9 mouse cellular contexts compared by ENCODE assay signal in genomic region chr16:18591047-18592018, GRCm38 (mm10). TPM values are rescaled to one million over a fixed set of nuclear protein-coding genes. Genes with fewer than 3 reads are reported as not detected.
DNase-seq lines count a peak whose midpoint lies in the region; ATAC-seq lines count a peak whose summit lies in the region.
"Had no signal": no experiment of that assay in that cellular context is flagged by ENCODE, and none has a peak within 500 bp of the region (broad histone marks: within the 10 kb centered on the region; RNA-seq: fewer than 3 reads in every experiment).

No protein-coding gene starts in this region.

- peak overlapping the region; percentile 44; the same call in 1 of the 2 replicates for H3K4me3 ChIP-seq in liver, embryonic 11.5 days (ENCODE audit: low read depth, low read length)
- H3K4me3 ChIP-seq in forebrain, embryonic 12.5 days (replicated peaks) = peak overlapping the region; percentile 23
- H3K4me3 ChIP-seq in limb, embryonic 11.5 days (ENCODE audit: low read depth, low read length) = peak overlapping the region; percentile 21
- H3K4me3 ChIP-seq: myocyte had no signal

- peak; percentile 53 for DNase-seq in liver, embryonic 11.5 days (ENCODE audit: low spot score)
- no peak for DNase-seq in liver
- peak; percentile 79 for DNase-seq in limb, embryonic 11.5 days (ENCODE audit: low spot score)
- peak; percentile 76 for DNase-seq in retina, postnatal 1 day
- no peak for DNase-seq in cerebellum, adult 11 months
- DNase-seq in c-Kit-positive CD71-positive TER-119-positive erythroid progenitor cells, embryonic 14.5 days (ENCODE audit: low spot score) = no peak
- DNase-seq in cerebellum, adult 11-12 months = no peak

- ATAC-seq in liver, embryonic 11.5 days (replicated peaks; ENCODE audit: low FRiP score) = no peak
- no peak for ATAC-seq in forebrain, embryonic 12.5 days (ENCODE audit: low FRiP score)
- no peak for ATAC-seq in limb, embryonic 11.5 days (ENCODE audit: insufficient number of reproducible peaks, low FRiP score, low TSS enrichment, low read depth)

- H3K4me2 ChIP-seq in liver, embryonic 11.5 days = peak overlapping the region; percentile 70
- H3K4me2 ChIP-seq in forebrain, embryonic 12.5 days = peak overlapping the region; percentile 39
- peak overlapping the region; percentile 38 for H3K4me2 ChIP-seq in limb, embryonic 11.5 days (ENCODE audit: low read depth, severe bottlenecking)

- no peak overlapping the region for H3K27ac ChIP-seq in liver, embryonic 11.5 days (ENCODE audit: low read depth, low read length)
- no peak overlapping the region for H3K27ac ChIP-seq in forebrain, embryonic 12.5 days
- no peak overlapping the region for H3K27ac ChIP-seq in limb, embryonic 11.5 days (replicated peaks; ENCODE audit: low read depth, low read length)

- peaks cover 90% of the 10 kb centered on the region for H3K27me3 ChIP-seq in liver, embryonic 11.5 days (replicated peaks; ENCODE audit: control insufficient read depth, insufficient read depth, low read length)
- peaks cover 97% of the 10 kb centered on the region for H3K27me3 ChIP-seq in forebrain, embryonic 12.5 days
- H3K27me3 ChIP-seq in limb, embryonic 11.5 days (ENCODE audit: control insufficient read depth, insufficient read depth, low read length) = peaks cover 63% of the 10 kb centered on the region

- H3K9ac ChIP-seq in liver, embryonic 11.5 days (ENCODE audit: low read depth, low read length) = no peak overlapping the region
- no peak overlapping the region for H3K9ac ChIP-seq in forebrain, embryonic 12.5 days
- peak overlapping the region; percentile 27 for H3K9ac ChIP-seq in limb, embryonic 11.5 days (ENCODE audit: low read length)

- 2% methylated on average over 59 of the region's 59 CpGs for WGBS in liver, embryonic 11.5 days
- under 1% methylated on average over 59 of the region's 59 CpGs for WGBS in forebrain, embryonic 12.5 days
- under 1% methylated on average over 59 of the region's 59 CpGs for WGBS in limb, embryonic 11.5 days

- no peaks in the 10 kb centered on the region for H3K9me3 ChIP-seq in liver, embryonic 11.5 days (ENCODE audit: control insufficient read depth, low read length)
- no peaks in the 10 kb centered on the region for H3K9me3 ChIP-seq in forebrain, embryonic 12.5 days
- no peaks in the 10 kb centered on the region for H3K9me3 ChIP-seq in limb, embryonic 11.5 days (ENCODE audit: control insufficient read depth, low read length)

- no peaks in the 10 kb centered on the region for H3K36me3 ChIP-seq in liver, embryonic 11.5 days (ENCODE audit: control insufficient read depth, insufficient read depth, low read length)
- H3K36me3 ChIP-seq in forebrain, embryonic 12.5 days (replicated peaks) = no peaks in the 10 kb centered on the region
- no peaks in the 10 kb centered on the region for H3K36me3 ChIP-seq in limb, embryonic 11.5 days (ENCODE audit: control insufficient read depth, insufficient read depth, low read length)

- peaks cover 17% of the 10 kb centered on the region for H3K4me1 ChIP-seq in liver, embryonic 11.5 days (replicated peaks; ENCODE audit: control insufficient read depth, insufficient read depth, low read length)
- H3K4me1 ChIP-seq in forebrain, embryonic 12.5 days = peaks cover 34% of the 10 kb centered on the region
- peaks cover 28% of the 10 kb centered on the region for H3K4me1 ChIP-seq in limb, embryonic 11.5 days (ENCODE audit: control insufficient read depth, insufficient read depth, low read length)

RNA-seq across cellular contexts. Expression of gene Tbx1, which starts 0.9 kb away (rescaled TPM):
- 0.17 and 0.43 TPM in 2 replicates for polyA plus RNA-seq in liver, embryonic 11.5 days (2014; fragmentation: Nextera tagmentation; extraction: Ambion mirVana)
- 1.3 and 1.7 TPM in 2 replicates for polyA plus RNA-seq in forebrain, embryonic 12.5 days (2016; fragmentation: Nextera tagmentation; extraction: Ambion mirVana)
- 2.3 and 2.5 TPM in 2 replicates for polyA plus RNA-seq in limb, embryonic 11.5 days (2014; fragmentation: Nextera tagmentation; extraction: Ambion mirVana)

RNA-seq across cellular contexts. Expression of gene Gp1bb, which starts 30.9 kb away (rescaled TPM):
- polyA plus RNA-seq in liver, embryonic 11.5 days (2014; fragmentation: Nextera tagmentation; extraction: Ambion mirVana) = 42.4 and 46.3 TPM in 2 replicates
- polyA plus RNA-seq in forebrain, embryonic 12.5 days (2016; fragmentation: Nextera tagmentation; extraction: Ambion mirVana) = 4.4 and 5.7 TPM in 2 replicates
- 4.1 and 4.5 TPM in 2 replicates for polyA plus RNA-seq in limb, embryonic 11.5 days (2014; fragmentation: Nextera tagmentation; extraction: Ambion mirVana)

RNA-seq across cellular contexts. Expression of gene Gm49601, which starts 34.9 kb away (rescaled TPM):
- not detected in 2 replicates for polyA plus RNA-seq in liver, embryonic 11.5 days (2014; fragmentation: Nextera tagmentation; extraction: Ambion mirVana)
- polyA plus RNA-seq in forebrain, embryonic 12.5 days (2016; fragmentation: Nextera tagmentation; extraction: Ambion mirVana) = 10.6 and 10.7 TPM in 2 replicates
- 2.3 and 2.4 TPM in 2 replicates for polyA plus RNA-seq in limb, embryonic 11.5 days (2014; fragmentation: Nextera tagmentation; extraction: Ambion mirVana)

RNA-seq across cellular contexts. Expression of gene Sept5, which starts 38.4 kb away (rescaled TPM):
- 6.0 and 6.2 TPM in 2 replicates for polyA plus RNA-seq in liver, embryonic 11.5 days (2014; fragmentation: Nextera tagmentation; extraction: Ambion mirVana)
- 68.4 and 69.3 TPM in 2 replicates for polyA plus RNA-seq in forebrain, embryonic 12.5 days (2016; fragmentation: Nextera tagmentation; extraction: Ambion mirVana)
- polyA plus RNA-seq in limb, embryonic 11.5 days (2014; fragmentation: Nextera tagmentation; extraction: Ambion mirVana) = 30.0 and 31.1 TPM in 2 replicates

Comparison
In these comparisons a context has a peak if more than half of its experiments do, and no peak if none do; other contexts are left out.
1. DNase-seq: peak in liver, embryonic 11.5 days (single experiment), limb, embryonic 11.5 days (single experiment) and retina, postnatal 1 day (single experiment); none in liver (single experiment), cerebellum, adult 11 months (single experiment), c-Kit-positive CD71-positive TER-119-positive erythroid progenitor cells, embryonic 14.5 days (single experiment) and cerebellum, adult 11-12 months (single experiment).
2. Peak in every context shown above with its lines, with median percentiles within 50 percentile points of each other: H3K4me2 ChIP-seq and H3K4me3 ChIP-seq.